Mouse (Mus musculus) heart, adult 2 months (tissue): Measurements from ENCODE around the gene Abcc9. TPM values are rescaled to one million over a fixed set of nuclear protein-coding genes. Genes with fewer than 3 reads are reported as not detected.
A peak's percentile ranks its signal among the peaks of the same experiment; 100 is the strongest.

Experiments used
- DNase-seq, 2 experiments: peaks; one replicate each; pipeline ENCODE4 v3.0.0; 2021
- H3K27ac ChIP-seq: fragments of 200-600 bp; 2 replicates; pipeline ENCODE4 v1.8.1; 2022
- H3K27me3 ChIP-seq: fragments of 200-500 bp; 2 replicates; pipeline ENCODE4 v1.6.1; 2012; ENCODE audit warnings: mild to moderate bottlenecking, low read length, inconsistent platforms, mixed read lengths; ENCODE audit not compliant: control insufficient read depth, insufficient read depth
- H3K36me3 ChIP-seq: fragments of 200-500 bp; 2 replicates; pipeline ENCODE4 v1.6.1; 2012; ENCODE audit warnings: low read length, inconsistent platforms; ENCODE audit not compliant: control insufficient read depth, insufficient read depth
- H3K4me1 ChIP-seq: fragments of 200-500 bp; 2 replicates; pipeline ENCODE4 v1.6.1; 2011; ENCODE audit warnings: low read length; ENCODE audit not compliant: control insufficient read depth, insufficient read depth
- H3K4me3 ChIP-seq: fragments of 200-600 bp; 2 replicates; pipeline ENCODE4 v1.8.1; 2022
- H3K79me2 ChIP-seq: fragments of 200-500 bp; replicated peaks from 2 replicates; pipeline ENCODE4 v1.6.1; 2012; ENCODE audit warnings: mild to moderate bottlenecking, inconsistent platforms, low read length, moderate library complexity, mixed read lengths; ENCODE audit not compliant: control insufficient read depth, insufficient read depth
- H3K9ac ChIP-seq: fragments of 200-500 bp; 2 replicates; pipeline ENCODE4 v1.6.1; 2012; ENCODE audit warnings: low read depth, mild to moderate bottlenecking, control low read depth, inconsistent platforms, low read length, mixed read lengths
- CTCF ChIP-seq: fragments of 200-600 bp; IDR thresholded peaks from 2 replicates; pipeline ENCODE4 v1.8.1; 2022; ENCODE audit warnings: antibody characterized with exemption, mild to moderate bottlenecking, moderate library complexity
- EP300 ChIP-seq: fragments of 200-500 bp; IDR thresholded peaks from 2 replicates; pipeline ENCODE4 v1.6.1; 2011; ENCODE audit warnings: low read depth, low read length, control low read depth; ENCODE audit not compliant: insufficient read depth
- POLR2A ChIP-seq: fragments of 200-500 bp; IDR thresholded peaks from 2 replicates; pipeline ENCODE4 v1.6.1; 2011; ENCODE audit warnings: mild to moderate bottlenecking, low read depth, low read length, control low read depth; ENCODE audit not compliant: insufficient read depth
- WGBS: fragments of 180-500 bp; shearing (Covaris S2); methylation state at CpG from one replicate; pipeline ENCODE4 v1.1.7; 2018; 5-methylcytosine and 5-hydroxymethylcytosine counted together
- intact Hi-C: fragments of 180-260 bp; cut with DNase I; formaldehyde crosslinking; loops from one replicate; pipeline ENCODE4 v1.15.1; 2025
- polyA plus RNA-seq: library from polyadenylated mRNA; depleted of rRNA; stranded (reverse); fragments of >200 nt; gene quantifications from 2 replicates; pipeline ENCODE4 v1.2.3, GENCODE M21; 2012
- total RNA-seq, 2 experiments: library from RNA; stranded (reverse); gene quantifications; 2 replicates each; pipeline ENCODE4 v1.2.3; 2021

Abcc9 gene
- total and polyA plus RNA-seq, 3 experiments, result 57.8 to 235 (median 227) TPM

GRCm38 (mm10) chr6:142571629-142572360 is 130.3 kb downstream of the Abcc9 start:
- Histone ChIP-seq H3K36me3 (no peaks in the 10 kb centered on the region), H3K27me3 (0 out of 2 replicates have a peak, but pooled peaks cover 2% of the 10 kb centered on the region), H3K4me1 (no peaks in the 10 kb centered on the region; the same call in 1 of the 2 replicates), H3K79me2 (no peaks in the 10 kb centered on the region), H3K27ac (peak overlapping the region; percentile 70), H3K9ac (peak overlapping the region; percentile 43), H3K4me3 (peak overlapping the region; percentile 56)
- 9% methylated on average over 21 of the region's 21 CpGs for WGBS
- intact Hi-C loops, result loop anchor here (5.0 kb wide), 2 partner anchors 44 to 166 kb away; no protein-coding TSS in a partner anchor
- TF ChIP-seq POLR2A (no peak), CTCF (no peak), EP300 (no peak)
- no peak for DNase-seq

- 1% methylated on average over 33 of the region's 34 CpGs for WGBS
- no peaks in the 10 kb centered on the region for H3K36me3 ChIP-seq
- peak; percentile 84 to 87 for DNase-seq
- intact Hi-C loops, result loop anchor here (5.0 kb wide), 2 partner anchors 44 to 166 kb away; no protein-coding TSS in a partner anchor
- H3K79me2 ChIP-seq, result no peaks in the 10 kb centered on the region
- peak within 1 kb of the TSS; percentile 70 for H3K27ac ChIP-seq
- peak within 1 kb of the TSS; percentile 56 for H3K4me3 ChIP-seq
- H3K9ac ChIP-seq, result peak within 1 kb of the TSS; percentile 43
- 0 out of 2 replicates have a peak, but pooled peaks cover 2% of the 10 kb centered on the region for H3K27me3 ChIP-seq
- TF ChIP-seq POLR2A, result peak; percentile 54
- no peak for TF ChIP-seq EP300
- TF ChIP-seq CTCF, result 0 out of 2 replicates have a peak, but pooled peaks have one; percentile 10
- no peaks in the 10 kb centered on the region; the same call in 1 of the 2 replicates for H3K4me1 ChIP-seq
These were observed 131.0 kb downstream of the Abcc9 start, which contains the start of gene Kcnj8 for GRCm38 (mm10) chr6:142571055-142571618. Gene Kcnj8 (minus strand): TSS chr6:142571614.

DNA sequence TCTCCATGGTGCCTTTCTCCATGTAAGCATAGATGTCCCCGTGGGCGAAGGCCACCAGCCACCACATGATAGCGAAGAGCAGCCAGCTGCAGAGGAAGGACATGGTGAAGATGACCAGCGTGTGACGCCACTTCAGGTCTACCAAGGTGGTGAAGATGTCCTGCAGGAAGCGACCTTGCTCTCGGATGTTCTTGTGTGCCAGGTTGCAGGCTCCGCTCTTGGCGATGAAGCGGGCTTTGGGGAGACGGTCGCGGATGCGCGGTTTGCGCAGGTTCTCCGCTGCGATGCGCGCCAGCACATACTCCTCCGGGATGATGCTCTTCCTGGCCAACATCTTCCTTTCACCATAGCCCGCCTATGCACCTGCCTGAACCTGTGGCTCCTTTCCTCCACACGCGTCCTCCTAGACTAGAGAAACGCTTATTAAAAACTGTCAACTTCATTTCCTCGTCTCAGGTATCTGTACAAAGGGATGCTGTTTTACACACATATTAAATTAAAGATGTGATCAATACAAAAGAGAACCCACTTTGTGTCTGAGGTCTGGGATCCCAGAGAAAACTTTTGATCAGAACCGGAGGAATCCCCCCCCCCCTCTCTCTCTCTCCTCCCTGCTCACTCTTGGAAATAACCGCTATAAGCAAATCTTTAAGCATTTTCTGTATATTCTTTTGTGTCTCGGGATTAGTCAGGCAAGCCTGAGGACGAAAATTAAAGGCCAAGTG is 131.9 kb downstream of the Abcc9 start:
- H3K36me3 ChIP-seq, result no peaks in the 10 kb centered on the region
- no peak for TF ChIP-seq CTCF
- TF ChIP-seq POLR2A, result no peak
- no peak for TF ChIP-seq EP300
- no peaks in the 10 kb centered on the region; the same call in 1 of the 2 replicates for H3K4me1 ChIP-seq
- WGBS, result 39% methylated on average over 30 of the region's 30 CpGs
- peak overlapping the region; percentile 56 for H3K4me3 ChIP-seq
- intact Hi-C loops, result loop anchor here (5.0 kb wide), 2 partner anchors 43 to 167 kb away; no protein-coding TSS in a partner anchor
- H3K27ac ChIP-seq, result peak overlapping the region; percentile 70
- H3K9ac ChIP-seq, result peak overlapping the region; percentile 52
- H3K27me3 ChIP-seq, result 0 out of 2 replicates have a peak, but pooled peaks cover 2% of the 10 kb centered on the region
- peak in 1 of 2 experiments; percentile 32 for DNase-seq
- H3K79me2 ChIP-seq, result no peaks in the 10 kb centered on the region

- intact Hi-C loops, result no loop called here
- peak overlapping the region; percentile 16; the same call in 1 of the 2 replicates for H3K4me3 ChIP-seq
These were observed 133.3 kb downstream of the Abcc9 start for GRCm38 (mm10) chr6:142568713-142569357.

GRCm38 (mm10) chr6:142567452-142567851 is 134.7 kb downstream of the Abcc9 start:
- Histone ChIP-seq H3K9ac (peak overlapping the region; percentile 9; the same call in 1 of the 2 replicates), H3K79me2 (no peaks in the 10 kb centered on the region), H3K4me1 (no peaks in the 10 kb centered on the region; the same call in 1 of the 2 replicates), H3K4me3 (peak overlapping the region; percentile 16; the same call in 1 of the 2 replicates), H3K27me3 (0 out of 2 replicates have a peak, but pooled peaks cover 2% of the 10 kb centered on the region), H3K27ac (peak overlapping the region; percentile 59), H3K36me3 (no peaks in the 10 kb centered on the region)
- WGBS, result 26% methylated on average over 5 of the region's 5 CpGs
- TF ChIP-seq POLR2A (no peak), CTCF (no peak), EP300 (no peak)
- DNase-seq, result no peak
- intact Hi-C loops, result no loop called here

More at GRCm38 (mm10) chr6:142568713-142569357, 133.3 kb downstream of the Abcc9 start:
- H3K79me2 ChIP-seq, result no peaks in the 10 kb centered on the region
- no peaks in the 10 kb centered on the region for H3K36me3 ChIP-seq
- TF ChIP-seq CTCF, result no peak
- TF ChIP-seq POLR2A, result no peak
- TF ChIP-seq EP300, result no peak
- 78% methylated on average over 7 of the region's 7 CpGs for WGBS
- no peaks in the 10 kb centered on the region; the same call in 1 of the 2 replicates for H3K4me1 ChIP-seq
- peak overlapping the region; percentile 59 for H3K27ac ChIP-seq
- H3K27me3 ChIP-seq, result 0 out of 2 replicates have a peak, but pooled peaks cover 2% of the 10 kb centered on the region
- no peak for DNase-seq
- peak overlapping the region; percentile 10 for H3K9ac ChIP-seq
